Mouse (Mus musculus) ovary, adult 18-20 months (tissue): Measurements from ENCODE around the gene Pigu.

Experiments used
- DNase-seq: peaks from one replicate; pipeline ENCODE4 v3.0.0; 2022; ENCODE audit warnings: low spot score, mixed read lengths

The Pigu gene

DNA sequence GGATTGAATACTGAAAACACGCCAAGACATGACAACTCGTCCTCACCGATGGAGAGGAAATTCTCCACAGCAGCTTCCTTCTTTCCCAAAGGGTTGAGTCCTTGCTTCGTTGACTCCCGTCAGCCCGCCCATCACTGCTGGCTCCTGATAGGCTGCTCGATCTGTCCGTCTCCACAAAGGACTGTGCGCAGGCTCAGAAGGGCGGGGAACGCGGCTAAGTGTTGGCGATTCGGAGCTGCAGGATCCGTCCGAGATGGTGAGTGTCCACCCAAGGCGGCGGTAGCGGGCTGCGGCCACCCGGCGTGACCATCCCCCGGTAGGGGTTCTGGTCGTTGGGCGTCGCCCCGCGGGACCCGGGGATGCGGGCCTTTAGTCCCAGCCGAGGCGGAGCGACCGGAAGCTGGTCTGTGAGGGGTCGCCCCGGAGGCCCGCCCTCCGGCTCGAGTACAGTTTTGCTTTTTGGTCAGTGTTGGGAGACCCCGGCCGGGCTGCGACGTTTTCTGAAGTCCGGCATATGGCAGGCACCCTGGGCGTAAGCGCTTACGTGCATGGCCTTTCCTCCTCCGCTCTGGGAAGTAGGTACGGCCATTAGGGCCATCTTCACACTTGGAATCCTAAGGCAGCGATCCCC, 120.8 kb downstream of the Pigu start, which contains the start of gene Dynlrb1:
Gene Dynlrb1, plus strand, starts transcription at position 172 of the 631 bp plus-strand sequence.
- DNase-seq, result peak; percentile 94

DNA sequence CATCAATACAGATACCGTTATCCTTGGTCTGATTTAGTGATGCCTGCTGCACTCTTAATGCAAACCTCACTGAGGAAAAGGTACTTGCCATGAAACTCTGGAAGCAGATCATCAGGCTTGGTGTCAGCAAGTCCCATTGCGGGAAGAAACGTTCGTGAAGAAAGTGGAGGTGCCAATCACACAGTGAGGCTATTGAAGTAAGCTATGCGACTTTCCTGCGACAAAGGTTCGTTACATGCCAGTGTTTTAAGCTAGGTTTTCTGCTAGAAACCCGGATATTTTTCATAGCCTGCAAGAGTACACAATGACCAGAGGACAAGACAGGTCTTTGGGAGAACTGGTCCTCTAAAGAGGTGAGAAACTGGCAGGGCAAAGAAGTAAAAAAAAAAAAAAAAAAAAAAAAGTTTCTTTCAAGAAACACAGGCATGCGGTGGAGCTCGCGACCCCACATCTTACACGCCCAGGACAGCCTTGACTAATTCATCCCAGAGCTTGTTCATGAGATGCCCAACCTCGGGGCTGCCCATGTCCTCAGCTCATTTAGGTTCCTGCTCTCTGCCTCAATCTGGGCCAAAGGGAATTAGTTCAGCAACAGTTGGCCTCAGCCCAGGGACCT, 121.4 kb downstream of the Pigu start:
- DNase-seq, result no peak
